Mouse (Mus musculus): Measurements from ENCODE around the gene Psmg3.

The Psmg3 gene

DNA sequence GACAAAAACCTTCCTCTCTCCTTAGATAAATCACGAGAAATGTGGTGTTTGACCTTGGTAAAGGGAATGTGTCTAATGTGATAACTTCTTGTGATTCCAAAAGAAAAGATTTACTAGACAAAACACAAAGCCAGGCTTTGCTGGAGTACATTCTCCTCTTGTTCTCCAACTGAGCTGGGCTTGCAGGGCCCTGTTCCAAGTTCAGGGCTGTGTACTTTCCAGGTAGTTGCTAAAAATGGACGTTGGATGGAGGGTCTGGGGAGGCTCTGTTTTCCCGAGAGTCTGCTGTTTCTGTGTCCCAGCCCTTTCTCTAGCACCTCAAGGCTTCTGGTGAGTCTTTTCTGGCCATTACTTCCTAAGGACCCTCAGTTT lies 33.7 kb downstream of the Psmg3 start:
- DNase-seq = no peak

DNA sequence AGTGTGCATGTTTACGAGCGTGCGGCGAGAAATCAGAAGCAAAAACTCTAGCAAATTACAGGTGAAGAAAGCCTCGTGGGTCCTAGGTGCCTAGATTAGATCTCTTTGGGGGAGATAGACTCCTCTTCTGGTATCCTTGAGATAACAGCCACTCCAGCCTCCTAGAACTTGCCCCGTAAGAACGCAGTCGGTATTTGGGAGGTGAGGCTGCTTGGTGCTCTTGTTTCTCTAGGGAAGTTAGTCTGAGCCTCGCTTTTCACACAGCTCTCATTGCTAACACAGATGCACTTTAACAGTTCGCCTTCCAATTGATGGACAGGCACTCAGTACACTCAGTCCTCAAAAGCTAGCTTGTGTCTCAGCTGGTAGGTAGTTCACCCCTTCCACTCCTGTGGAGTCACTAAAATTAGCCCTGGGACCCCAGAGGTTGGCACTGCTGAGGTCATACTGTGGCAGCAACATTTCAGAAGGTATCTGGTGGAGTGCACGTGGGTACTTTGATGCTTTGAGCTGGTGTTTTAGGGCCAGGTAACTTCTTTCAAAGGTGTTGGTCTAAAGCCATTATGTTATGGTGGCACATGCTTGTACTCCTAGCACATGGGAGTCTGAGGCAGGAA lies 34.4 kb downstream of the Psmg3 start:
- DNase-seq = no peak

DNA sequence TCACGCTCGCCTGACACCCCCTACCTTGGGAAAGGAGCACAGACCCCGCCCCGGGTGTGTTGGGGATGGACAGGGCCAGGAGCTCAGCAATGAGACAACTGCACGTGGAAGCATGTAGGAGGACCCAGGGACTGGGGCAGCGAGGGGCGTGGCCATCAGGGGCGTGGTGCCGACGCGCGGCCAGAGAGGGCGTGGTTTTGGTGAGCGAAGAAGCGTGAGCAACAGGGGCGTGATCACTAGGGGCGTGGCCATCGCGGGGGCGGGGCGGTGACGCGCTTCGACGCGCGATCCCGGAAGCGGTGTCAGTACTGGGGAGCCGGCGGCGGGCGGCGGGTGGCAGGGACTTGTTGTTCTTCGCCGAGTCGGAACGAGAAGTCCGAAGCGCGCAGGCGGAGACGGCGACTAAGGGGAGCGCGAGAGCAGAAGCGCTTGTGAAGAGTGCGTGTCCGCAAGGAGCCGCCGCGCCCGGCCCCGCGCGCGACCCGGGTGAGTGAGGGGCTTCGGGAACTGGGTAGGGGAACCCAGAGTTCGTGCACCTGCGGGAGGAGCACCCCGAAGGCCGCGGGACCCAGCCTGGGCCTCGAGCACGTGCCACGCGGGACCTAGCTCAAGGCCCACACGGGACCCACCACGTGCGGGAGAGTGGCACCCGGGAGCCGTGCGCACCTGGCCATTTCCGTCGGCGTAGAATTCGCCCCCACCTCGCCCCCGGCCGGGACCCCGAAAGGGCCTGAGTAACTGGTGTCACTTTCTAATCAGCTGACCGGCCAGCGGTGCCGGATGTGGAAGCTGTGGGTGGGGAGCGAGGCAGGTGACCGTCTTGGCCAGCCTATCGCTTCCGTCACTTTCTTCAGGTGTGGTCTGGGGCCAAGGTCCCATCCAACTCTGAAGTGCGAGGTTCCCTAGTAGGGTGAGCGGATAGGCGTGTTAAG lies 35.2 kb downstream of the Psmg3 start, which contains the start of gene Mafk:
TSS of gene Mafk (plus strand) at position 287 of the 932 bp plus-strand sequence.
- peak; percentile 99 for DNase-seq

DNA sequence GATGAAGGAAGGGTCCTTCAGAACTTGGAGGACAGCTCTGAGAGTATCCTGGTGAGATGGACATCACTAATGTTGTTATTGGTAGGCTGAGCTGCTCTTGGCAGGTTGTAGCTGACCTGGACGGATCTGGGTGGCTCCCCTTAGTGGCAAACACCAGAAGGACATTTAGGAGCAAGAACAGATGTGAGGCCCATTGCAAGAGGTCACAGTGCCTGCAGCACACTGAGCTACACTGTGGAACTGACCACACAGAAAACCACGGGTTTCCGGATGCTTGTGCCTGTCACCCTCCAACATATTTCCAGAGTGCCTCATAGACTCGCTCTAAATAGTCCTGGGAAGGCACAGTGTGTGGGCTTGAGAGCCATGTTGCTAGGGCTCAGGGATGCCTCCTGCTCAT lies 37.2 kb downstream of the Psmg3 start:
- DNase-seq = no peak

DNA sequence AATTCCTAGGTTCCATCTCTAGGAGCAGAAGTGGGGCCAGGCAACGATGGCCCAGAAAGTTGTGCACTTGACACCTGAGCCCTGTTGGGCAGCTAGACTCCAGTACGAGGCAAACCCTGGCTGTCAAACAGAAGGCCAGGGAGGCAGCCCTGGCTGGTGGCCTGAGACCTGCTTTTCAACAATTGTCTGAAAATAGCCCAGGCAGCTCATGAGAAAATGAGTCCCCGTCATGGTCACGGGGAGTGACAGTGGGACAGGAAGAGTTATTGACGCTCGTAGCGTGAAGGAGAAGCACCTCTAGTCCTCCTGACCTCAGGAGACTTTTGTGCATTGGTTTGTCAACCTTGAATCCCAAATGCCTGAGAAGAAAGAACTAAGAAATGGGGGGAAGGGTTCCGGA lies 45.3 kb downstream of the Psmg3 start:
- DNase-seq = no peak

DNA sequence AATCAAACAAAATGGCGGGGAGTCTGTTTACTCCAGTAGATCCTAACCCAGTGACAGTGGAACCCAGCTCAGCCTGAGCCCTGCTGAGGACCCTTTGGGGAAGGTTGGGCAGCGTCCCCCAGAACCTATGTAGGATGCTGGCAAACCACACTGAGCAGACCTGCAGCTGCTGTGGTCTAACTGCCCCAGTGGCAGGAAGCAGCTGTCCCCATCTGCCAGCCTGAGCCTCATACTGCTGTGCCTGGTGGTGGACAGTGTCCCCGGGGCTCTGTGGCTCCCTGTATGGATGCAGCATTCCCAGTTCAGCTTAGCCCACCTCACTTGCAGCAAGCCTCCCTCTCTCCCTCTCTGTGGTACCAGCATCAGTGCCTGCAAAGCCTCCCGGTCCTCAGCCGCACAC lies 49.7 kb downstream of the Psmg3 start:
- DNase-seq = no peak

DNA sequence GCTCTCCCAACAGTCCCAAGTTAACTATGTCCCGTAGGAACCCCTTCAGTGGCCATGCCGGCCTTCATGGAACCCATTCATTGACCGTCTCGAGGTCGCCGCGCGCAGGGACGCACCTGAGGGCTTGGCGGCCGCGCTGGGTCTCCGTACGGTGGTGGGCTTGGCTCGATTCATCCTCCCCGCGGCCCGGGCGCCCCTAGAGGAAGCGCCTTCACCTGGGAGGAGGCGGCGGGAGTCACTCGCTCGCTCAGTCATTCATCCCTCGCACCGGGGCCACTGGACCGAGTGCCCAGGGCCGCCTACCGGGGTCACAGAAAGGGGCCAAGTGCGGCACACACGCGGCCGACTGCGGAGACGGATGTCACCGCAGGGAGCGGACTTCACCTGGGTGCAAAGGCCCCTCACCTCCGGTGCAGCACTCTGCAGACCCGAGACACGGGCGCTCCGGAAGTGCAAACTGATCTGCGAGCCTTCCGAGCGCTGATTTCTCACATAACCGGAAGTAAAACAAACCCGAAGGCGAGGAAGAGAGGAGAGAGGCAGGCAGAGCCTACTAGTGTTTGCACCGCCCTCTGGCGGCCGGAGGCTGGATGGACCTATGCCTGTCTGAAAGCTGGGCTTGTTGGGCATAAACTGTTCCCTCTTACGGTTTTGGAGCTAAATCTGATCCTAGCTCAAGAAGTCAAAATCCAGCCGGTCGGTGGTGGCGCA lies 51.3 kb downstream of the Psmg3 start, which contains the start of gene Ints1:
TSS of gene Ints1 (minus strand) at position 459 of the 711 bp plus-strand sequence.
- DNase-seq = peak; percentile 99

All from kidney, postnatal 4 days (tissue).